Mouse (Mus musculus): ENCODE measurements around the gene Irs2.

Gene Irs2

GRCm38 (mm10) chr8:10990421-10991110, 17.7 kb downstream of the Irs2 start:
- in situ Hi-C loops (cut with MboI): no loop called here

DNA sequence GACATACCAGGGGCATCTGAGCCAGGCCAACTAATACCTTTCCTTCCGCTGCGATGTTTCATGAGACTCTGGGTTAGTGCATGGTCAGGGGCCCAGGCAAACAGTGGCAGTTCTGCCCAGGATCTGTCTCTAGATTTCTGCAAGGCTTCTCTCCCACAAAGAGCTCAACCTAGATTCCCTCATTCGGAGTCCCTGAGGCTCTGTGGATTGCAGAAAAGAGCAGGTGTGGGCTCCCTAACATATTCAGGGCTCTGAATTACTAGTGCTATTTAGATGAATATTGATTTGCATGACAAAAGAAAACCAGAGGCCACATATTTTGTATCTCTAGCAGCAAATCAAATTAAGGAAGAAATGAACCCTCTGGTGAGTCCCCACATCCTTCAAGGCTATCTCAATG, 18.3 kb downstream of the Irs2 start:
- in situ Hi-C loops (cut with MboI): no loop called here

DNA sequence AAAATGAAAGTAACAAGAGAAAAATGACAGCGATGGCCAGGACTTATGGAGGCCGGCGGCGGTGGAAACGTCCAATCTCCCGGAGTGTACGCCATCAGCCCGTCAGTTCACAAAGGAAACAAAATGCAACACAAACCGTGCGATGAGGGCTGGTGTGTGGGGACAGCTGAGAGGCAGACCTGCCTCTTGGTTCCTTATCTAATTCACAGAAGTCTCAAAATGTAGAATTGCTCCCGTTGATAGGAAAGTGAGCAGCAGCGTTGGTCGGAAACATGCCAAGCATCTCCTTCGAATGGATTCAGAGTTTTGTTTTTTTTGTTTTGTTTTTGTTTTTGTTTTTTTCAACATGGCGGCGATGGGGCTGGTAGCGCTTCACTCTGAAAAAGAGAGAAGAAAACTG, 21.6 kb downstream of the Irs2 start:
- in situ Hi-C loops (cut with MboI): no loop called here

- in situ Hi-C loops (cut with MboI): no loop called here
Measured at GRCm38 (mm10) chr8:10985064-10985463, 23.2 kb downstream of the Irs2 start.

- in situ Hi-C loops (cut with MboI): no loop called here
Measured at GRCm38 (mm10) chr8:10980876-10981275, 27.4 kb downstream of the Irs2 start.

DNA sequence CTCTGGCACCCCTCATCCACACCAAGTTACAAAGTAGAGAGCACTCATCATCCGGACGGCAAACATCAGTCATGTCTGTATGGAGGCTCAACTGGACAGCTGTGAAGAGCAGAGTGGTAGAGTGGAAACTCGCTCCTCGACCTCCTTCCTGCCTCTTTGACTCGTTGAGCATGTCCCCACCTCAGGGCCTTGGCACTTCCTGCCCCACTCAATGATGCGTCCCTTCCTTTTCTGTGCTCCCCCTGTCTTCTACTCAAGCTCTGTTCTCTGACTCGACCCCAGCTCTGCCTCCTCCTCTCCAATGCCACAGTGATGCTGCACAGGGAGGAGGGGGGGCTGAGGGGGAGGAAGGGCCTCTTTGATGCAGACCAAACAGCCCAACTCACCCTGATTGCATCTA, 28.3 kb downstream of the Irs2 start:
- in situ Hi-C loops (cut with MboI): no loop called here

- in situ Hi-C loops (cut with MboI): no loop called here
Measured at GRCm38 (mm10) chr8:10979196-10979794, 29.0 kb downstream of the Irs2 start.

- in situ Hi-C loops (cut with MboI): no loop called here
Measured at GRCm38 (mm10) chr8:10978377-10978776, 29.9 kb downstream of the Irs2 start.

- in situ Hi-C loops (cut with MboI): no loop called here
Measured at GRCm38 (mm10) chr8:10977742-10978376, 30.4 kb downstream of the Irs2 start.

DNA sequence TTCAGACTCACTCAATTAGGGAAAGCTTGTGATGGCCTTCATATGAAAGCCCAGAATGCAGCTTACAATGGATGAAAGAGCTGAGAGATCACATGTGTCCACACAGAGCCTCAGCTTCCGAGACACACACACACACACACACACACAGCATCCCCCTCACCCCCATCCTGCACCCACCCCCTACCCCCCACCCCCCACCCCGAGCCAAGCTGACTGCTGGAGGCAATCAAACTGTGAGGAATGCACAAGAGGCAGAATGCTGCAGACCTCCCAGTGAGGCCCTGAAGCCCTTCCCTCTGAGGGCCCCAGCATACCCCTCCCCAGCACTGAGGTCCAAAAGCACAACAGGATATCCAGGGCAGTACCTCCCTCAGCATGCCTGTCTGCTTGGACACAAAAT, 33.6 kb downstream of the Irs2 start:
- in situ Hi-C loops (cut with MboI): no loop called here

- in situ Hi-C loops (cut with MboI): no loop called here
Measured at GRCm38 (mm10) chr8:10974126-10974525, 34.1 kb downstream of the Irs2 start.

GRCm38 (mm10) chr8:10972851-10973452, 35.3 kb downstream of the Irs2 start:
- in situ Hi-C loops (cut with MboI): no loop called here

DNA sequence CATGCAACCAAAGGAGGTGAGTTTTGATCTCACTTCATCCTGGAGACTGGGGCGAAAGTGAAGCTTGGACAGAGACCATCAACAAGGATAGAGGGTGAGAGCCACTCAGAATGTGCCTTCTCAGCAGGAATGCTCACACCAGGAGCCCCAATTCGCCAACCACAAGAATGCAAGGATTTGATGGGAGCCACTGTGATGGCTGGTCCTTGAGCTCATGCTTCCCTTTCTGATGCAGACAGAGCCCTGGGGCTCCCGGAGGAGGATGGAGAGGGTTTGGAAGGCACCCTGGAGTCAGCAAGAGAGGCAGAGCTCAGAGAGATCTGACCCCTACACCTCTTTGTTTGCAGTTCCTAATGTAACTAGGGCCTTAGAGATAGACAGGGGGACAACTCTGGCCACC, 36.3 kb downstream of the Irs2 start:
- in situ Hi-C loops (cut with MboI): no loop called here

DNA sequence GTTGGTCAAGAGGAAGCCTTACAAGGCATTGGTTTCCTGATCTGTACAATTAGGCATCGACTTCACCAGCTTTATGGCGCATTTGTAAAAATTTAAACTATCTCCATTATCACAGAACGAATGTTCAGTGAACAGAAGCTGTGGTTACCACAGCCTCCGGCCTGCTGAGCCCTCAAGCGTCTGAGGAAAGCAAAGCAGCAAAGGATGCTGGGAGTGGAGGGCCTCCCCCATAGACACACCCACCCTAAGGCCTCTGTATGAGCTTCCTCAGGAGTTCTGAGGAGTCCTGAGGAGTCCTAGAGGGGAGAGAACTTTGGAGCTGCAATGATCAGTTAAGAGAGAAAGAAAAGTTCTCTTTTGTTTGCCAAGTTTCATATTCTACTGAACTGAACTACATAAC, 36.7 kb downstream of the Irs2 start:
- in situ Hi-C loops (cut with MboI): no loop called here

DNA sequence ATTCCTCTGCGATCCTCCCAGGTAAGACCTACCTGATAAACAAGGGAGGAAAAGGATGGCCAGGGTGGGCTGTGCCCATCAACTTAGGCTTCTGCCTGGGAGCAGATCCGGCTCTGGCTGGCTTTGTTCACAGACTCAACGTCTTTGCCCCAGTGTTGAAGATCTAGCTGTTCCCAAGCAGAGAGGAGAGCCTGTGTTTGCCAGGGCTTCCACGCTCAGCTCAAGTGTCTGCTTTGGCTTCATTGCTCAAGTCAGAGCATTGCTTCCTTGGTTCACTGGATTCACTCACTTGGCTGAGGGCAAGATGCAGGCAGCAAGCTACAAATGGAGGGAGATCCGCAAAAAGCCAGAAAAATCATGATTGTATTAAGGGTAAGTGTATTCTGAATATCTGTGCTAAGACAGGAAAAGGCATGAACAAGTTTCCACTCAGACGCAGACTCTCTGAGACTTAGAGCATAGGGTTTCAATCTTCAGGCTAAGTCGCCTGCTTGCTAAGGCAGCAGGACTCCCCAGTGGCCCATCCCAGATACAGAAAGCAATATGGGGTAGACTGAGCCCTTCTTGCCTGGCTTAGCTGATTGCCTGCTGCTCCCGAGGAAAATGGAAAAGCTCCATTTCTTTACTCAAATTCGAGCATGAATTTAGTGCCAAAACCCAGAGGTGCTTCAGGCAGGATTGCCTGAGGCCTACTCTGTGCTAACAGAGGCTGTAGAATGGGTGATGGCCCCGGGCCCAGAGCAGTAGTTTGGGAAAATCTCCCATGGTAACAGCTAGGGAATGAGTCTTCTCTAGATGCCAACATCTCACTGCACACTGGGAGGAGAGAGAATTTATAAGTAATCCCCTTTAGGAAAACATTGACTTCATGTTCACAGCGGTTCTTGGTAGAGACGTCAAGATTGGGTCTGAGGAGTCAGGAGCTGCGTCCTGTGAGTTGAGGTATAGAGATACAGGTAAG, 37.5 kb downstream of the Irs2 start:
- in situ Hi-C loops (cut with MboI): no loop called here

DNA sequence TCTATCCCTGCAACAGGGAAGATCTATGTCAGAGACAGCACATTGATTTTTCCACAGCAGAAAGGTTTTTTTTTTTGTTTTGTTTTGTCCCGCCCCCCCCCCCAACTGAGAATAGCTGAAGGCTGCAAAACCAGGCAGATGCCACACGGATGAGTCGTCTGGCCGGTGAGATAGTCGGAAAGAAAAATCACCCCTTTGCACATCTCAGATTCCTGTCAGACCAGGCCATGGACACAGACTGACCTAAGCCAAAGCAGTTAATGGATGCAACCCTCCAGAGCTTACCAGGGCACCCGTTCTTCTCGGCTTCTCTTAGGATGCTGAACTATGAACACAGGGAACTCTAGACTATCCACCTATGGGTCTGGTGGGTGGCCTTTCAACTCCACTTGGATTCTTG, 39.6 kb downstream of the Irs2 start:
- in situ Hi-C loops (cut with MboI): no loop called here

- in situ Hi-C loops (cut with MboI): no loop called here
Measured at GRCm38 (mm10) chr8:10965401-10966117, 42.7 kb downstream of the Irs2 start.

- in situ Hi-C loops (cut with MboI): no loop called here
Measured at GRCm38 (mm10) chr8:10964511-10965099, 43.7 kb downstream of the Irs2 start.

- in situ Hi-C loops (cut with MboI): no loop called here
Measured at GRCm38 (mm10) chr8:10961989-10962388, 46.3 kb downstream of the Irs2 start.

- in situ Hi-C loops (cut with MboI): no loop called here
Measured at GRCm38 (mm10) chr8:10960277-10960819, 47.9 kb downstream of the Irs2 start.

Data from mature B cell (primary cell).